8 mouse cellular contexts compared by ENCODE assay signal in genomic region chr6:145303641-145304070, GRCm38 (mm10). TPM values are rescaled to one million over a fixed set of nuclear protein-coding genes. Genes with fewer than 3 reads are reported as not detected.
DNase-seq lines count a peak whose midpoint lies in the region; ATAC-seq lines count a peak whose summit lies in the region.

No protein-coding gene starts in this region.

- peak overlapping the region; percentile 43 for H3K4me3 ChIP-seq in heart, embryonic 16.5 days (ENCODE audit: low read length)
- peak overlapping the region; percentile 29 for H3K4me3 ChIP-seq in lung, embryonic 15.5 days
- peak overlapping the region; percentile 17 for H3K4me3 ChIP-seq in neural tube, embryonic 15.5 days (replicated peaks)

- peaks cover 2% of the 10 kb centered on the region; the same call in 1 of the 2 replicates for H3K9me3 ChIP-seq in heart, embryonic 16.5 days (replicated peaks; ENCODE audit: control insufficient read depth, low read length)
- no peaks in the 10 kb centered on the region for H3K9me3 ChIP-seq in lung, embryonic 15.5 days
- H3K9me3 ChIP-seq in neural tube, embryonic 15.5 days (replicated peaks) = no peaks in the 10 kb centered on the region

- H3K4me1 ChIP-seq in heart, embryonic 16.5 days (ENCODE audit: control insufficient read depth, insufficient read depth, low read length) = peaks cover 14% of the 10 kb centered on the region
- peaks cover 36% of the 10 kb centered on the region for H3K4me1 ChIP-seq in lung, embryonic 15.5 days
- H3K4me1 ChIP-seq in neural tube, embryonic 15.5 days = peaks cover 13% of the 10 kb centered on the region

- peak; percentile 73 to 76 for DNase-seq in right cerebral cortex, postnatal 10 days (ENCODE audit: low spot score in 2 of 2)
- no peak for DNase-seq in right cerebral cortex, postnatal 36 days (ENCODE audit: low spot score in 2 of 2)
- DNase-seq in embryo, embryonic 10.5 days (ENCODE audit: low spot score) = peak; percentile 63
- peak; percentile 67 for DNase-seq in kidney, postnatal 10 days
- peak; percentile 62 for DNase-seq in yolk sac, embryonic 10.5 days (ENCODE audit: low spot score)

- 1% methylated on average over 18 of the region's 18 CpGs for WGBS in heart, embryonic 16.5 days
- 4% methylated on average over 18 of the region's 18 CpGs for WGBS in lung, embryonic 15.5 days
- WGBS in neural tube, embryonic 15.5 days = 10% methylated on average over 18 of the region's 18 CpGs

- peak overlapping the region; percentile 58 for H3K27ac ChIP-seq in heart, embryonic 16.5 days (ENCODE audit: low read length)
- H3K27ac ChIP-seq in lung, embryonic 15.5 days = peak overlapping the region; percentile 75
- H3K27ac ChIP-seq in neural tube, embryonic 15.5 days (replicated peaks) = peak overlapping the region; percentile 45

- ATAC-seq in heart, embryonic 16.5 days (replicated peaks; ENCODE audit: extremely low read depth, insufficient read depth, low FRiP score) = peak; percentile 89
- ATAC-seq in lung, embryonic 15.5 days (ENCODE audit: borderline replicate concordance, extremely low read depth, low FRiP score, low TSS enrichment) = peak; percentile 61
- ATAC-seq in neural tube, embryonic 15.5 days (ENCODE audit: low FRiP score) = peak; percentile 74; the same call in 1 of the 2 replicates

- peaks cover 48% of the 10 kb centered on the region for H3K27me3 ChIP-seq in heart, embryonic 16.5 days (ENCODE audit: control insufficient read depth, insufficient read depth, low read length)
- no peaks in the 10 kb centered on the region for H3K27me3 ChIP-seq in lung, embryonic 15.5 days
- no peaks in the 10 kb centered on the region for H3K27me3 ChIP-seq in neural tube, embryonic 15.5 days (replicated peaks)

- H3K4me2 ChIP-seq in heart, embryonic 16.5 days (ENCODE audit: low read depth, low read length) = peak overlapping the region; percentile 64
- peak overlapping the region; percentile 52 for H3K4me2 ChIP-seq in lung, embryonic 15.5 days
- peak overlapping the region; percentile 48 for H3K4me2 ChIP-seq in neural tube, embryonic 15.5 days

- no peaks in the 10 kb centered on the region for H3K36me3 ChIP-seq in heart, embryonic 16.5 days (ENCODE audit: control insufficient read depth, insufficient read depth)
- no peaks in the 10 kb centered on the region for H3K36me3 ChIP-seq in lung, embryonic 15.5 days
- no peaks in the 10 kb centered on the region for H3K36me3 ChIP-seq in neural tube, embryonic 15.5 days

- peak overlapping the region; percentile 39 for H3K9ac ChIP-seq in heart, embryonic 16.5 days (ENCODE audit: low read length)
- peak overlapping the region; percentile 33 for H3K9ac ChIP-seq in lung, embryonic 15.5 days
- H3K9ac ChIP-seq in neural tube, embryonic 15.5 days (replicated peaks) = 0 out of 2 replicates have a peak overlapping the region, but pooled peaks have one; percentile 5

RNA-seq across cellular contexts. Expression of gene Kras, which starts 53.6 kb away (rescaled TPM):
- polyA plus RNA-seq in heart, embryonic 16.5 days (2015; fragmentation: Nextera tagmentation; extraction: Ambion mirVana) = 44.1 and 45.4 TPM in 2 replicates
- polyA plus RNA-seq in lung, embryonic 15.5 days (2015; fragmentation: Nextera tagmentation; extraction: Ambion mirVana) = 92.2 and 99.5 TPM in 2 replicates
- 69.6 and 76.5 TPM in 2 replicates for polyA plus RNA-seq in neural tube, embryonic 15.5 days (2015; fragmentation: Nextera tagmentation; extraction: Ambion mirVana)

Comparison
In these comparisons a context has a peak if more than half of its experiments do, and no peak if none do; other contexts are left out.
1. DNase-seq: peak in right cerebral cortex, postnatal 10 days (2 of 2), embryo, embryonic 10.5 days (single experiment), kidney, postnatal 10 days (single experiment) and yolk sac, embryonic 10.5 days (single experiment); none in right cerebral cortex, postnatal 36 days (0 of 2).
2. Peak in every context shown above with its lines, with median percentiles within 50 percentile points of each other: ATAC-seq, H3K27ac ChIP-seq, H3K4me2 ChIP-seq, H3K4me3 ChIP-seq and H3K9ac ChIP-seq.